Mouse (Mus musculus): Measurements from ENCODE around the gene Trpm3. TPM values are rescaled to one million over a fixed set of nuclear protein-coding genes. Genes with fewer than 3 reads are reported as not detected.

The Trpm3 gene
- total and polyA plus RNA-seq, 2 experiments from 2014 or later: 19.1 to 64.7 TPM

DNA sequence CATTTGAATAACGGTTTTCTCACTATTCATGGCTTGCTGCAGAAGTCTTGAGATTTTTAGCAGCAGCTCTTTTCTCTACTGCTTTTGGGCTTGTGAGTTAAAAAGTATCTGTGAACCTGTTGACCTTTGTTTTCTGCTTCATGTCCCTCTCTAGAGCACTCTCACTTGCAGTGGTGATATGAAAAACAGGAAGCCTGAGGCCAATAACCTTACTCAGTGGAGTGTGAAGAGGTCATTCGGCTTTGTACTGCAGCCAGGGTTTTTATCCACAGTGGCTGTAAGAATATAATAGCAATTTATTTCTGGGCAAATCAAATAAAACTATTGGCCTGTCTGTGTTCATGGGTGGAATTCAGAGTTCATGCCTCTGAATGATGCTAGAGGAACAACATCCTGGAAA is 503.3 kb downstream of the Trpm3 start:
- no peak for ATAC-seq (ENCODE audit: low FRiP score)
- Histone ChIP-seq H3K9ac (replicated peaks; ENCODE audit: low read length, poor library complexity, severe bottlenecking) (no peak overlapping the region), H3K27ac (ENCODE audit: low read depth, low read length) (no peak overlapping the region), H3K9me3 (ENCODE audit: low read length) (no peaks in the 10 kb centered on the region), H3K36me3 (ENCODE audit: insufficient read depth, low read length) (no peaks in the 10 kb centered on the region), H3K27me3 (ENCODE audit: insufficient read depth, low read length) (no peaks in the 10 kb centered on the region), H3K4me2 (ENCODE audit: low read depth, low read length, poor library complexity, severe bottlenecking) (no peak overlapping the region), H3K4me1 (ENCODE audit: insufficient read depth, low read length) (no peaks in the 10 kb centered on the region), H3K4me3 (ENCODE audit: low read depth, low read length) (no peak overlapping the region)
- DNase-seq (ENCODE audit: low spot score): no peak
- WGBS: 24% methylated on average over 2 of the region's 2 CpGs
- TF ChIP-seq CTCF (IDR thresholded peaks at IDR 0.05): no peak

DNA sequence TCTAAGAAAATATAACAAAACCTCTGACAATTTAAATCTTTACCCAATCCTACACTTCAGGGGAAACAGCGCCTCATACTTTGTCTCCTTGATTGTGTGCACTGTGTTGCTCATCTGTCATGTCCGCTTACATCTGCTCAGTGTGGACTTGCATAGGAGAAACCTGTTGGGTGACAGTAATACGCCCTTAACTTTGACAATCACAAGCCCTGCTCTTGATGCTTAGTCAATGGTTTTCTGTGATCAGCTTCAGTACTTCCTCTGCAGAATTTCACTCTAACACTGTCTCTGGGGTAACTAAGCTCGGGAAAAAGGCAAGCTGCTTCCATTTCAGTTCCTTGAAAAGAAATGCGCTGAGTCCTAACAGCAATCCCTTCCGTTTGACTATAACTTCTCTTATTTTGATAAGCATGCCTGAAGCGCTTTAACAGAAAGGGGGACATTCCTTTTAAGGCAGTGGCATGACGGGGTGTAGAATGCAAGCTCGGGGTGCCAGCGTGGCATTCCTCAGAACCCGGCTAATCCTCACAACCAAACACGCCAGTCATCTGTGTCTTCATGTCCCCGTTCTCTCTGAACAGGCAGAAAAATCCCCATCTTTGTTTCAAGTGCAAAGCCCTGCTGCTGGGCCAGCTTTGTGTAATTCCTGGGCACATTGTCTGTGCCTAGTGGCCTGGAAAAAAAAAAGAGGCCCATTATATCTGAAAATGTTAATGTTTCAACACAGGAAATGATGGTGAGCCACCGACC is 517.8 kb downstream of the Trpm3 start:
- Histone ChIP-seq H3K4me2 (ENCODE audit: low read depth, low read length, poor library complexity, severe bottlenecking) (peak overlapping the region; percentile 18; the same call in 1 of the 2 replicates), H3K4me1 (ENCODE audit: insufficient read depth, low read length) (peaks cover 5% of the 10 kb centered on the region; the same call in 1 of the 2 replicates), H3K27me3 (ENCODE audit: insufficient read depth, low read length) (no peaks in the 10 kb centered on the region), H3K4me3 (ENCODE audit: low read depth, low read length) (no peak overlapping the region), H3K9me3 (ENCODE audit: low read length) (no peaks in the 10 kb centered on the region), H3K36me3 (ENCODE audit: insufficient read depth, low read length) (no peaks in the 10 kb centered on the region), H3K9ac (replicated peaks; ENCODE audit: low read length, poor library complexity, severe bottlenecking) (no peak overlapping the region), H3K27ac (ENCODE audit: low read depth, low read length) (peak overlapping the region; percentile 51; the same call in 1 of the 2 replicates)
- 24% methylated on average over 14 of the region's 14 CpGs for WGBS
- DNase-seq (ENCODE audit: low spot score) (peak; percentile 38), ATAC-seq (ENCODE audit: low FRiP score) (peak; percentile 34; the same call in 1 of the 2 replicates)
- TF ChIP-seq CTCF (IDR thresholded peaks at IDR 0.05): no peak

DNA sequence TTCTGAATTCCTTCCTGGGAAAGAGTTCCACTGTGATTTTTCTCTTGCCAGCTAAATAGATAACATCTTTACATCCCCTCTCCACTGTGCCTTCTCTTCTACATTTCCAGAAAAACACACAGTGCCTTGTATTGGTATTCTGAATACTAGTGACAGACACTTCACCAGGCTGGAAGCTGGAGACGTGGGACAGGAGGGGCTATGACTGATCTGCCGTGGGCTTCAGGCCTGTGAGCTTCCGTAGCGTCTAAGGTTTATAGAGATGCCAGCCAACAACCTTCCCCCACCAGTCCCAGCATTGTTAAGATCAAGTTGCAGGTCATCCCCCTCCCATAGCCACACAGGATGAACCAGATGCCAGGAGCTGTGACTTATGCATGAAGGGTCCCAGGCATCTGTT is 518.4 kb downstream of the Trpm3 start:
- 0 out of 2 replicates have a peak, but pooled peaks have one; percentile 31 for ATAC-seq (ENCODE audit: low FRiP score)
- no peak for DNase-seq (ENCODE audit: low spot score)
- no peaks in the 10 kb centered on the region for H3K9me3 ChIP-seq (ENCODE audit: low read length)
- no peak overlapping the region for H3K4me2 ChIP-seq (ENCODE audit: low read depth, low read length, poor library complexity, severe bottlenecking)
- no peak overlapping the region for H3K4me3 ChIP-seq (ENCODE audit: low read depth, low read length)
- H3K27me3 ChIP-seq (ENCODE audit: insufficient read depth, low read length): no peaks in the 10 kb centered on the region
- no peak overlapping the region for H3K9ac ChIP-seq (replicated peaks; ENCODE audit: low read length, poor library complexity, severe bottlenecking)
- H3K27ac ChIP-seq (ENCODE audit: low read depth, low read length): peak overlapping the region; percentile 51; the same call in 1 of the 2 replicates
- WGBS: 21% methylated on average over 4 of the region's 4 CpGs
- H3K4me1 ChIP-seq (ENCODE audit: insufficient read depth, low read length): peaks cover 5% of the 10 kb centered on the region; the same call in 1 of the 2 replicates
- no peak for TF ChIP-seq CTCF (IDR thresholded peaks at IDR 0.05)
- H3K36me3 ChIP-seq (ENCODE audit: insufficient read depth, low read length): no peaks in the 10 kb centered on the region

DNA sequence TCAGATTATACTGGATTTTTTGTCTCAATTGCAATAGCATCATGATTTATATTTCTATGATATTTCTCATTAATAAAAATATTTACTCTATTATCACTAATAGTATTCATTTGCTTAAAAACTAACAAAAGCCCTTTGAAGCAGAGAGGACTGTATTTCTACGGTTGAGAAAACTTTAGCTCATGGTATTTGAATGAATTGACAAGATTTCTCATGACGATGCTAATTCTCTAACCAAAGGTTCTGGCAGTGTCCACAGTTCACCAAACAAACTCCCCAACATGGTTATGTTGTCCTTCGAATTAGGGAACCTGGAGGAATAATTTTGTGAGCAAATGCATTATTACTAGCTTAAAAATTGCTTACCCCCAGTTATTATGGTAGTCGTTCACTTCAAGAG is 526.6 kb downstream of the Trpm3 start:
- no peaks in the 10 kb centered on the region for H3K9me3 ChIP-seq (ENCODE audit: low read length)
- no peak for DNase-seq (ENCODE audit: low spot score)
- no peak overlapping the region for H3K4me3 ChIP-seq (ENCODE audit: low read depth, low read length)
- no peak overlapping the region for H3K27ac ChIP-seq (ENCODE audit: low read depth, low read length)
- no peaks in the 10 kb centered on the region for H3K27me3 ChIP-seq (ENCODE audit: insufficient read depth, low read length)
- 67% methylated on average over 4 of the region's 4 CpGs for WGBS
- H3K4me2 ChIP-seq (ENCODE audit: low read depth, low read length, poor library complexity, severe bottlenecking): no peak overlapping the region
- ATAC-seq (ENCODE audit: low FRiP score): no peak
- H3K36me3 ChIP-seq (ENCODE audit: insufficient read depth, low read length): no peaks in the 10 kb centered on the region
- TF ChIP-seq CTCF (IDR thresholded peaks at IDR 0.05): no peak
- H3K4me1 ChIP-seq (ENCODE audit: insufficient read depth, low read length): no peaks in the 10 kb centered on the region
- H3K9ac ChIP-seq (replicated peaks; ENCODE audit: low read length, poor library complexity, severe bottlenecking): no peak overlapping the region

DNA sequence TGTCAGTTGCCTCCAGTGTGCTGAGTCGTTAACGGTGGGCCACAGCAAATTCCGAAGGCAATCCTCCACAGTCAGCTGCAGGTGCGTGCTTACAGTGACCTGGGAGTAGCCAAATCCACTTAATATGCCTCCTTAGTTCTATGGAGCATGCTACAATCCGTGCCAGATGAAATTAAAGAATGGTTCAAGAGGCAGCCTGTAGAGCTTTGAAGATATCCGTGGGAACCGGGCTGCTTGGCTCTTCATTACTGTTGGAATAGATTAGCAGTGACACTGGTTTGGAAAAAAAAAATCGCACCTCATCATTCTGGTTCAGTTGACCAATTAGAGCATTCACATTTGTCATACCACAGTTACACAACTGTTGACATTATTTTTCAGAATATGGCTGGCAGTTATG is 531.4 kb downstream of the Trpm3 start:
- DNase-seq (ENCODE audit: low spot score): peak; percentile 75
- Histone ChIP-seq H3K36me3 (ENCODE audit: insufficient read depth, low read length) (no peaks in the 10 kb centered on the region), H3K4me3 (ENCODE audit: low read depth, low read length) (no peak overlapping the region), H3K27ac (ENCODE audit: low read depth, low read length) (no peak overlapping the region), H3K9ac (replicated peaks; ENCODE audit: low read length, poor library complexity, severe bottlenecking) (no peak overlapping the region), H3K4me1 (ENCODE audit: insufficient read depth, low read length) (no peaks in the 10 kb centered on the region), H3K27me3 (ENCODE audit: insufficient read depth, low read length) (no peaks in the 10 kb centered on the region), H3K9me3 (ENCODE audit: low read length) (no peaks in the 10 kb centered on the region), H3K4me2 (ENCODE audit: low read depth, low read length, poor library complexity, severe bottlenecking) (no peak overlapping the region)
- WGBS: 62% methylated on average over 8 of the region's 8 CpGs
- no peak for ATAC-seq (ENCODE audit: low FRiP score)
- no peak for TF ChIP-seq CTCF (IDR thresholded peaks at IDR 0.05)

DNA sequence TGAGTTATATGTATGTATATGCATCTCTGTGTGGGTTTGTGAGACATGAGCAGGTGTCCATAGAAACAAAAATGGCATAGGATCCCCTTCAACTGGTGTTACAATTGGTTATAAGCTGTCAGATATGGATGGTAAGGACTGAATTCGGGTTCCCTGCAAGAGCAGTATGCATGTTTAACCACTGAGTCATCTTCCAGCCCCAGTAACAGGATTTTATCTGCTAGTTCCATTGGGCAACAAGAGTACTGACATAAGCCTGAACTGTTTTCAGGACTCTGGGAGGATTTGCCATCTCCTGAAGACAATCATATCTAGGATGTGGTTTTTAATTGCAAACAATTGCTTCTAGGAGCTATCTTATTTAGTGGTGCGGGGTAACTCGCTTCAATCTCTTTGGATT is 534.0 kb downstream of the Trpm3 start:
- no peaks in the 10 kb centered on the region for H3K9me3 ChIP-seq (ENCODE audit: low read length)
- DNase-seq (ENCODE audit: low spot score): no peak
- no peak for ATAC-seq (ENCODE audit: low FRiP score)
- no peak overlapping the region for H3K9ac ChIP-seq (replicated peaks; ENCODE audit: low read length, poor library complexity, severe bottlenecking)
- no peaks in the 10 kb centered on the region for H3K27me3 ChIP-seq (ENCODE audit: insufficient read depth, low read length)
- no peaks in the 10 kb centered on the region for H3K36me3 ChIP-seq (ENCODE audit: insufficient read depth, low read length)
- 89% methylated on average over 3 of the region's 3 CpGs for WGBS
- H3K4me3 ChIP-seq (ENCODE audit: low read depth, low read length): no peak overlapping the region
- no peak overlapping the region for H3K27ac ChIP-seq (ENCODE audit: low read depth, low read length)
- no peaks in the 10 kb centered on the region for H3K4me1 ChIP-seq (ENCODE audit: insufficient read depth, low read length)
- TF ChIP-seq CTCF (IDR thresholded peaks at IDR 0.05): no peak
- no peak overlapping the region for H3K4me2 ChIP-seq (ENCODE audit: low read depth, low read length, poor library complexity, severe bottlenecking)
